In the genomic region with DNA sequence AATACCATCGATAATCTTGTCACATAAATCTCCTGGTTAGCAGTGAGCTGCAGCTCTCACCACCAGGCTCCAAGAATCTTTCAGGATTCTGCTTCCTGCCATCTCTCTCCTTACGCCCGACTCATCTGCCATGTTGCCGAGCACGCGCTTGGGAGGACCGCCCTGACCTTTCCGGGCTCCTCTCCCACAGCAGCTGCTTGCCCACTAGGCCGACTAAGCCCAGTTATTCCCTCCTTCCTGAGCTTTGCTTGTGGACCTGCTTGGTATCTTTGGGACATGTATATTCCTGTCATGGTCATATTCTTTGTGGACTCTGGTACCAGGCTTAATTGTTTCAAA, we compare ENCODE assay signal across 10 mouse cellular contexts.
DNase-seq lines count a peak whose midpoint lies in the region; ATAC-seq lines count a peak whose summit lies in the region.
"Had no signal": no experiment of that assay in that cellular context is flagged by ENCODE, and none has a peak within 500 bp of the region (broad histone marks: within the 10 kb centered on the region; RNA-seq: fewer than 3 reads in every experiment).

No protein-coding gene starts in this region.

- no peaks in the 10 kb centered on the region for H3K36me3 ChIP-seq in heart, embryonic 12.5 days
- no peaks in the 10 kb centered on the region for H3K36me3 ChIP-seq in lung, embryonic 15.5 days
- H3K36me3 ChIP-seq in embryonic facial prominence, embryonic 15.5 days: no peaks in the 10 kb centered on the region
- no peaks in the 10 kb centered on the region for H3K36me3 ChIP-seq in neural tube, embryonic 12.5 days
- H3K36me3 ChIP-seq: neural tube, embryonic 13.5 days had no signal

- 63% methylated on average over 9 of the region's 9 CpGs for WGBS in heart, embryonic 12.5 days
- 42% methylated on average over 9 of the region's 9 CpGs for WGBS in lung, embryonic 15.5 days
- 68% methylated on average over 9 of the region's 9 CpGs for WGBS in embryonic facial prominence, embryonic 15.5 days
- WGBS in neural tube, embryonic 12.5 days: 50% methylated on average over 9 of the region's 9 CpGs

- peak overlapping the region; percentile 73; the same call in 1 of the 2 replicates for H3K27ac ChIP-seq in heart, embryonic 12.5 days (ENCODE audit: poor library complexity, severe bottlenecking)
- H3K27ac ChIP-seq in lung, embryonic 15.5 days: peak overlapping the region; percentile 51; the same call in 1 of the 2 replicates
- H3K27ac ChIP-seq in embryonic facial prominence, embryonic 15.5 days (replicated peaks): no peak overlapping the region
- H3K27ac ChIP-seq in neural tube, embryonic 12.5 days: no peak overlapping the region
- H3K27ac ChIP-seq: neural tube, embryonic 13.5 days had no signal

- DNase-seq in heart, adult 18-20 months: no peak
- no peak for DNase-seq in lung, postnatal 4 days
- no peak for DNase-seq in layer of hippocampus, adult 11-12 months (ENCODE audit: low spot score)
- no peak for DNase-seq in embryo, embryonic 11 days

- no peak for ATAC-seq in heart, embryonic 12.5 days (ENCODE audit: insufficient number of reproducible peaks, low FRiP score)
- ATAC-seq in lung, embryonic 15.5 days (ENCODE audit: borderline replicate concordance, extremely low read depth, low FRiP score, low TSS enrichment): peak; percentile 11; the same call in 1 of the 2 replicates
- no peak for ATAC-seq in embryonic facial prominence, embryonic 15.5 days (ENCODE audit: insufficient number of reproducible peaks, low FRiP score, low TSS enrichment, low read depth)
- no peak for ATAC-seq in neural tube, embryonic 12.5 days (ENCODE audit: low FRiP score, low read depth)

- no peak overlapping the region for H3K9ac ChIP-seq in heart, embryonic 12.5 days
- H3K9ac ChIP-seq in lung, embryonic 15.5 days: no peak overlapping the region
- no peak overlapping the region for H3K9ac ChIP-seq in embryonic facial prominence, embryonic 15.5 days
- H3K9ac ChIP-seq in neural tube, embryonic 12.5 days: no peak overlapping the region
- H3K9ac ChIP-seq: neural tube, embryonic 13.5 days had no signal

- H3K4me3 ChIP-seq in heart, embryonic 12.5 days: no peak overlapping the region
- H3K4me3 ChIP-seq in lung, embryonic 15.5 days: no peak overlapping the region
- no peak overlapping the region for H3K4me3 ChIP-seq in embryonic facial prominence, embryonic 15.5 days (replicated peaks)
- H3K4me3 ChIP-seq in neural tube, embryonic 12.5 days: no peak overlapping the region
- H3K4me3 ChIP-seq: neural tube, embryonic 13.5 days had no signal

- H3K27me3 ChIP-seq in heart, embryonic 12.5 days (replicated peaks): no peaks in the 10 kb centered on the region
- H3K27me3 ChIP-seq in lung, embryonic 15.5 days: no peaks in the 10 kb centered on the region
- H3K27me3 ChIP-seq in embryonic facial prominence, embryonic 15.5 days: no peaks in the 10 kb centered on the region
- H3K27me3 ChIP-seq in neural tube, embryonic 12.5 days (replicated peaks): no peaks in the 10 kb centered on the region
- H3K27me3 ChIP-seq: CH12.LX; neural tube, embryonic 13.5 days had no signal

- peak overlapping the region; percentile 59; the same call in 1 of the 2 replicates for H3K4me2 ChIP-seq in heart, embryonic 12.5 days
- peak overlapping the region; percentile 47 for H3K4me2 ChIP-seq in lung, embryonic 15.5 days
- peak overlapping the region; percentile 28; the same call in 1 of the 2 replicates for H3K4me2 ChIP-seq in embryonic facial prominence, embryonic 15.5 days (replicated peaks)
- peak overlapping the region; percentile 36; the same call in 1 of the 2 replicates for H3K4me2 ChIP-seq in neural tube, embryonic 12.5 days (replicated peaks)

- no peaks in the 10 kb centered on the region for H3K9me3 ChIP-seq in heart, embryonic 12.5 days (replicated peaks)
- H3K9me3 ChIP-seq in lung, embryonic 15.5 days: no peaks in the 10 kb centered on the region
- no peaks in the 10 kb centered on the region for H3K9me3 ChIP-seq in embryonic facial prominence, embryonic 15.5 days (replicated peaks)
- H3K9me3 ChIP-seq in neural tube, embryonic 12.5 days: no peaks in the 10 kb centered on the region
- H3K9me3 ChIP-seq: neural tube, embryonic 13.5 days had no signal

- peaks cover 49% of the 10 kb centered on the region for H3K4me1 ChIP-seq in heart, embryonic 12.5 days (replicated peaks)
- H3K4me1 ChIP-seq in lung, embryonic 15.5 days: peaks cover 17% of the 10 kb centered on the region
- H3K4me1 ChIP-seq in embryonic facial prominence, embryonic 15.5 days: peaks cover 34% of the 10 kb centered on the region
- H3K4me1 ChIP-seq in neural tube, embryonic 12.5 days: peaks cover 38% of the 10 kb centered on the region

Comparison
In these comparisons a context has a peak if more than half of its experiments do, and no peak if none do; other contexts are left out.
1. H3K27ac ChIP-seq: peak in heart, embryonic 12.5 days (single experiment) and lung, embryonic 15.5 days (single experiment); none in embryonic facial prominence, embryonic 15.5 days (single experiment) and neural tube, embryonic 12.5 days (single experiment).
2. Peak in every context shown above with its lines, with median percentiles within 50 percentile points of each other: H3K4me2 ChIP-seq.